Mouse (Mus musculus): ENCODE data around the gene Knstrn. TPM values are rescaled to one million over a fixed set of nuclear protein-coding genes. Genes with fewer than 3 reads are reported as not detected.

Knstrn gene
- polyA plus RNA-seq, 1 experiment: 5.5 TPM

GRCm38 (mm10) chr2:118790551-118791525 lies 23.0 kb upstream of the Knstrn start:
- DNase-seq (ENCODE audit: low spot score): no peak

- DNase-seq (ENCODE audit: low spot score): no peak
Measured at GRCm38 (mm10) chr2:118791591-118792258, 22.1 kb upstream of the Knstrn start.

- DNase-seq (ENCODE audit: low spot score): no peak
Measured at GRCm38 (mm10) chr2:118792259-118792613, 21.6 kb upstream of the Knstrn start.

GRCm38 (mm10) chr2:118793636-118794035 lies 20.2 kb upstream of the Knstrn start:
- DNase-seq (ENCODE audit: low spot score): no peak

GRCm38 (mm10) chr2:118802542-118803118 lies 11.2 kb upstream of the Knstrn start:
- no peak for DNase-seq (ENCODE audit: low spot score)

GRCm38 (mm10) chr2:118804474-118804873 lies 9.3 kb upstream of the Knstrn start:
- no peak for DNase-seq (ENCODE audit: low spot score)

GRCm38 (mm10) chr2:118805137-118805536 lies 8.7 kb upstream of the Knstrn start:
- DNase-seq (ENCODE audit: low spot score): no peak

- no peak for DNase-seq (ENCODE audit: low spot score)
Measured at GRCm38 (mm10) chr2:118805756-118806155, 8.0 kb upstream of the Knstrn start.

GRCm38 (mm10) chr2:118806860-118807259 lies 6.9 kb upstream of the Knstrn start:
- DNase-seq (ENCODE audit: low spot score): no peak

GRCm38 (mm10) chr2:118810861-118811260 lies 2.9 kb upstream of the Knstrn start:
- no peak for DNase-seq (ENCODE audit: low spot score)

GRCm38 (mm10) chr2:118812724-118813123 lies 1.1 kb upstream of the Knstrn start:
- DNase-seq (ENCODE audit: low spot score): no peak

GRCm38 (mm10) chr2:118822800-118823199 lies 9.0 kb downstream of the Knstrn start:
- DNase-seq (ENCODE audit: low spot score): no peak

GRCm38 (mm10) chr2:118824396-118824795 lies 10.6 kb downstream of the Knstrn start:
- no peak for DNase-seq (ENCODE audit: low spot score)

GRCm38 (mm10) chr2:118829096-118829495 lies 15.3 kb downstream of the Knstrn start:
- no peak for DNase-seq (ENCODE audit: low spot score)

GRCm38 (mm10) chr2:118834061-118834460 lies 20.3 kb downstream of the Knstrn start:
- no peak for DNase-seq (ENCODE audit: low spot score)

GRCm38 (mm10) chr2:118835115-118835514 lies 21.3 kb downstream of the Knstrn start:
- no peak for DNase-seq (ENCODE audit: low spot score)

- no peak for DNase-seq (ENCODE audit: low spot score)
Measured at GRCm38 (mm10) chr2:118838330-118838729, 24.5 kb downstream of the Knstrn start.

- DNase-seq (ENCODE audit: low spot score): no peak
Measured at GRCm38 (mm10) chr2:118841186-118841585, 27.4 kb downstream of the Knstrn start.

- no peak for DNase-seq (ENCODE audit: low spot score)
Measured at GRCm38 (mm10) chr2:118841774-118842173, 28.0 kb downstream of the Knstrn start.

- no peak for DNase-seq (ENCODE audit: low spot score)
Measured at GRCm38 (mm10) chr2:118844427-118844826, 30.6 kb downstream of the Knstrn start.

GRCm38 (mm10) chr2:118846246-118846645 lies 32.4 kb downstream of the Knstrn start:
- DNase-seq (ENCODE audit: low spot score): no peak

GRCm38 (mm10) chr2:118851756-118852155 lies 38.0 kb downstream of the Knstrn start:
- no peak for DNase-seq (ENCODE audit: low spot score)

All from urinary bladder, adult 2 months (tissue).